Mouse (Mus musculus): ENCODE results near the gene Phf7. TPM values are rescaled to one million over a fixed set of nuclear protein-coding genes. Genes with fewer than 3 reads are reported as not detected.
A peak's percentile ranks its signal among the peaks of the same experiment; 100 is the strongest.

Phf7 gene
- polyA plus RNA-seq, 1 experiment from 2014 or later: 11.8 TPM

DNA sequence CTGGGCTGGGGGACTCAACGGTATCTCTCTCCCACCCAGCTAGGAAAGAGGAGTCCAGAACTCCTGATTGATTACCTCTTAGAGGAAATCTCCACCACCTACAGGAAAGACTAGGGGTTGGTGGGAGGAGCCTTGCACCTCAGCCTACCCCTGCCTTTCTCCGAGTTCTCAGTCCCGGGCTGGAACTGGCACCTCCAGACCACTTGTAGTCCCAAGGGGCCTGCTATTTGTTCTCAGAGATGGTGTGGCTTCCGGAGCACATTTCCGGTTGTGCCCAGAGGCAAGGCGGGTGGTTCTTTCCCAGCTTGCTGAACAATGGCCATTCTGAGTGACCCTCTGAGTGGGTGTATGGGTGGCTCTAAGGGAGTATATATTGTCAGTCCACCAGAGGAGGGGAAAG lies 22.9 kb downstream of the Phf7 start:
- 55% methylated on average over 6 of the region's 6 CpGs for WGBS
- no peaks in the 10 kb centered on the region for H3K27me3 ChIP-seq (replicated peaks)

DNA sequence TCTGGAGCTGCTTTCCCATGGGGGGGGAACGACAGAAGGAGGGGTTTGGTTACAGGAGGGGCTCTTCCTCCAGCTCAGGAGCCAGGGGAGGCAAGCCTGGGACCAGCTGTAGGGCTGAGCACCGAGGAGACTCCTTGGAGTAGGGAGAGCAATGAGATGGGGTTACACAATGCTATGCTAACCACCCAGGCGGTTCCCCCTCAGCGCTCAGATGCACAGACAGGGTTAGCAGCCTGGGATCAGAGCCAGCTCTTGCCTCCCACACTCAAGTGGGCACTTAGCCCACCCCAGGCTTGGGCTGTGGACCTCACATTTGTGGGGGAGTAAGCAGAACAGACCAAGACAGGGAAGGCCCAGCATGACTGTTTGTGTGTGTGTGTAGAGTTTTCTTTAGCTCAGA lies 24.1 kb downstream of the Phf7 start:
- Histone ChIP-seq H3K4me1 (peaks cover 5% of the 10 kb centered on the region; the same call in 1 of the 2 replicates), H3K4me3 (replicated peaks) (no peak overlapping the region), H3K9me3 (no peaks in the 10 kb centered on the region), H3K4me2 (no peak overlapping the region), H3K27ac (peak overlapping the region; percentile 10; the same call in 1 of the 2 replicates), H3K27me3 (replicated peaks) (no peaks in the 10 kb centered on the region), H3K36me3 (no peaks in the 10 kb centered on the region), H3K9ac (no peak overlapping the region)
- ATAC-seq (ENCODE audit: insufficient read depth, low FRiP score, low read depth): peak; percentile 81
- WGBS: 33% methylated on average over 4 of the region's 4 CpGs

More for the DNA sequence above, 22.9 kb downstream of the Phf7 start:
- Histone ChIP-seq H3K4me1 (peaks cover 5% of the 10 kb centered on the region; the same call in 1 of the 2 replicates), H3K4me2 (no peak overlapping the region), H3K27ac (no peak overlapping the region), H3K4me3 (replicated peaks) (no peak overlapping the region), H3K9me3 (no peaks in the 10 kb centered on the region), H3K36me3 (no peaks in the 10 kb centered on the region), H3K9ac (no peak overlapping the region)
- ATAC-seq (ENCODE audit: insufficient read depth, low FRiP score, low read depth): no peak

DNA sequence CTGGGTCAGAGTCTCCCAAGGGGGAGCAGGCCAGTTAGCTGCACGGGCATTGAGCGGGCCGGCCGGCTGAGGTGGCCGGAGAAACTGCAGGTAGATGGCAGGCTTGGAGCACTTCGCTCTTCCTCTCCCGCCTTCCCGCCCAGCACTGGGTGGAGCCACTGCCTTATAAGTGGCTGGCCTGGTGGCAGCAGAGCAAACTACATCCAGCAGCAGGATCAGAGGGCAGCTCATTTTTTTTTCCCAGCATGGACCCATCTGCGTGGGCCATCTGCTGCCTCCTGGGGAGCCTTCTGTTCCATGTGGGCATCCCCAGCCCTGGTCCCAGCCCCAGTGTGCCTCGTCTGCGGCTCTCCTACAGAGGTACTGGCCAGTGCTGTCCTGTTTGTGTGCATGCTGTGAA lies 33.5 kb downstream of the Phf7 start, which contains the start of gene Sema3g:
Gene Sema3g, plus strand, starts transcription at position 195 of the 400 bp plus-strand sequence.
- Histone ChIP-seq H3K36me3 (no peaks in the 10 kb centered on the region), H3K4me1 (0 out of 2 replicates have a peak, but pooled peaks cover 9% of the 10 kb centered on the region), H3K4me3 (replicated peaks) (no peak within 1 kb of the TSS), H3K9me3 (no peaks in the 10 kb centered on the region), H3K4me2 (peak within 1 kb of the TSS; percentile 32), H3K27me3 (replicated peaks) (no peaks in the 10 kb centered on the region), H3K9ac (no peak within 1 kb of the TSS), H3K27ac (no peak within 1 kb of the TSS)
- peak; percentile 79 for ATAC-seq (ENCODE audit: insufficient read depth, low FRiP score, low read depth)
- 12% methylated on average over 11 of the region's 11 CpGs for WGBS

DNA sequence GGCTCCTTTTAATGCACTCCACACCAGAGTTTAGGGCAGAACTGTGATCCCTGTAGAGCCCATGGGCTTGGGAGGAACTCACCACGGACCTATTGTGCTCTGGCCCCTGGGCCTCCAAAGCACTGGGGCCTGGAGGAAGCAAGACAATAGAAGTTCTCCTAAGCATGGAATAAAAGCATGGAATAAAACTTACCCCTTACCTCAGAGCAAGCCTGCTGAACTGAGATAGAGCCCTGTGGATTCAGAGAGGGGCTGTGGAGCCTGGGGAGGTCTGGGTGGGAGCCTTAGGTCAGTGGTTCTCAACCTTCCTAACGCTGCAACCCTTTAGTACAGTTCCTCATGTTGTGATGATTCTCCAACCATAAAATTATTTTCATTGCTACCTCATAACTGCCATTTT lies 34.3 kb downstream of the Phf7 start, which contains the start of gene Nisch:
Gene Nisch, minus strand, starts transcription at position 101 of the 400 bp plus-strand sequence.
- 71% methylated on average over 2 of the region's 2 CpGs for WGBS
- Histone ChIP-seq H3K4me2 (peak within 1 kb of the TSS; percentile 32), H3K4me1 (0 out of 2 replicates have a peak, but pooled peaks cover 9% of the 10 kb centered on the region), H3K4me3 (replicated peaks) (no peak within 1 kb of the TSS), H3K36me3 (no peaks in the 10 kb centered on the region), H3K9ac (no peak within 1 kb of the TSS), H3K27me3 (replicated peaks) (no peaks in the 10 kb centered on the region), H3K27ac (no peak within 1 kb of the TSS), H3K9me3 (no peaks in the 10 kb centered on the region)
- ATAC-seq (ENCODE audit: insufficient read depth, low FRiP score, low read depth): no peak

DNA sequence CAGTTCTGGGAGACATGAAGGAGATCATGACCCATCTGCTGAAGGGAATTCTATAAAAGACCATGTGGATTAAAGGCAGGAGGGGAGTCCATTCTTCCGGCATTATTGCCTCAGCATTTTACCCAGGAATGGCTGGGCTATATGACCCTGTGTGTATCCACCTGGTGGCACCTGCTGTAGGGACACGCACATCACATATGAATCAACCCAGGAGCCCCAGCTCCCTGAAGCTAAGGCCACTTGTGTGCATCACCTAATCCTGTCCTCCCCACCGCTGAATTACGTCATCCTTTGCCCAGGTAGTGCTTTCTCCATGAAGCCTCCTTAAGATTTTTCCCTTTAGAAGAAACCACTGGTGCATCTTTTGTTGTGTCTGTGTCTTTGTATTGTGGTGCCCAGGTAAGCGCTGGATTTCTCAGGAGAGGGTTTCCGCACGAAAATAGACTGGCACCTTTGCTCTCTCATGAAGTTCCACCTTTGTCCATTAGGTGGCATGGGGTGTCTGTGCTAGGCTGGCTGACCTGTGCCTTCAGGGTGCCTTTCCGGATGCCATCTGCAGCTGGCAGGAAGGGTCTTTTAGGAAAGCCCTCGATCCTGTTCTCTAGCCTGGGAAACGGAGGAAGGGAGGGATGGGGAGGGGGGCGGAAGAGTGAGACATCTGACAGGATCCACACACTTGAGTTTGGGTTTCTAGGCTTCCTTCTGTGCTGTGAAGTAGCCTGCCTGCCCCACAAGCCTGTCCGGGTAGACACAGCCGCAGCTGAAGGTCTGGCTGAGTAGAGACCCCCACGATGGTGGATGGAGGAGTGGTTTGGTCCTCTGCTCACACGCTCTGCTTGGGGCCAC lies 35.7 kb downstream of the Phf7 start:
- Histone ChIP-seq H3K36me3 (no peaks in the 10 kb centered on the region), H3K9me3 (no peaks in the 10 kb centered on the region), H3K27me3 (replicated peaks) (no peaks in the 10 kb centered on the region), H3K4me2 (no peak overlapping the region), H3K4me3 (replicated peaks) (no peak overlapping the region), H3K4me1 (0 out of 2 replicates have a peak, but pooled peaks cover 9% of the 10 kb centered on the region), H3K9ac (no peak overlapping the region), H3K27ac (no peak overlapping the region)
- no peak for ATAC-seq (ENCODE audit: insufficient read depth, low FRiP score, low read depth)
- 29% methylated on average over 15 of the region's 15 CpGs for WGBS

DNA sequence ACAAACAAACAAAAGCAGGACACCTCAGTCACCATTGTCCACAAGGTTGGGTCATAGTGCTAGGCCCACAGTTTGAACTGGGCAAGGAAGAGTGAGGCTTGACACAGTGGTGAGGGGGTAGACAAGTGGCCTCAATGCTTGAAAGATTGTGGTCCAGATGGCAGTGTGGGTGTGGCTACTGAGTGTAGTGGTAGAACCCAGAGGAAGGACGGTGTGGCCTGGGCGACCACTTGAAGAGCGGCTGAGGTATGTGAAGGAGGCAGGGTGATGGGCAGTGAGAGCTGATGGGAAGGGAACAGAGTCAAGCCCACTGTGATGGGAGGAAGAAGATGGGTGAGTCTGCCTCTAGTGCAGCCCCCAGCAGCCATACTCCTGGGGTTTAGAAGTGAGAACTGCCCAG lies 36.4 kb downstream of the Phf7 start:
- no peak for ATAC-seq (ENCODE audit: insufficient read depth, low FRiP score, low read depth)

DNA sequence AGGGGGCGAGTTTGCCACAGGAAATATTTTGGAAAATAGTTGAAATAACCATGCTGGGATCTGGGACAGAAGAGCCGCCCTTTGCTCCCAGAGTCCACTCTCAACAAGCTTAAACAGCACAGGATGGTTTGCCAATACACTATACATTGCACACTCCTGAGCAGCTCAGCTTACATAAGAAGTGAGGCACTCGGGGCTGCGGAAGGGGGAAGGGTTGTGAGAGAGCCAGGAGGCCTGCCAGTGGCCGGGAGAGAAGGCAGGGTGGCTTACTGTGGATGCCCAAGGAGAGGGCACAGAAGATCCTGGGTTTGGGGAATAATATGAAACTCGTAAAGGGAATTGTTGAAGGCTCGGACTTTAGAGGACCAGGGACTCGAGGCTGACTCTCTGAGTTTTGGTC lies 37.2 kb downstream of the Phf7 start:
- ATAC-seq (ENCODE audit: insufficient read depth, low FRiP score, low read depth): no peak

More for the DNA sequence above, 36.4 kb downstream of the Phf7 start:
- Histone ChIP-seq H3K9ac (no peak overlapping the region), H3K27ac (no peak overlapping the region), H3K4me3 (replicated peaks) (no peak overlapping the region), H3K27me3 (replicated peaks) (no peaks in the 10 kb centered on the region), H3K36me3 (no peaks in the 10 kb centered on the region), H3K4me1 (0 out of 2 replicates have a peak, but pooled peaks cover 9% of the 10 kb centered on the region), H3K4me2 (no peak overlapping the region), H3K9me3 (no peaks in the 10 kb centered on the region)
- WGBS: 77% methylated on average over 3 of the region's 3 CpGs

DNA sequence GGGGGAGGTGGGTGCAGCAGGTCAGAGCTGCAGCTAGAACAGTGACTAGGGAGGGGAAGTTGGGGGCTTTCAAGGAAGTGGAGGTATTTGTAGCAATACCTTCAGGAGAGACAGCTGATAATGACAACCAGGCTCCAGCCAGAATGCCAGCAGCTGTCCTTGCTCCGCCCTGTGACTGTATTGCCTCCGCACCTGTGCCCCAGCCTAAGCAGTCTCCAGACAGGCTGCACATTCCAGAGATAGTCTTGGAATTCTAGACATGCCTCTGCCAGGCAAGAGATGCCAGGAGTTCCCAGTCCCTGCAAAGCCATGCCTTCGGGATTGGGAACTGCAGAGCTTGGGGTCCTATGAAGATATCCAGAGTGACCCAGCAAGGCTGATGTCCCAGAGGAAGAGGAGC lies 38.6 kb downstream of the Phf7 start:
- no peaks in the 10 kb centered on the region for H3K27me3 ChIP-seq (replicated peaks)
- H3K4me2 ChIP-seq: no peak overlapping the region
- no peaks in the 10 kb centered on the region for H3K9me3 ChIP-seq
- H3K36me3 ChIP-seq: no peaks in the 10 kb centered on the region
- WGBS: 63% methylated on average over 3 of the region's 3 CpGs
- no peak for ATAC-seq (ENCODE audit: insufficient read depth, low FRiP score, low read depth)
- no peak overlapping the region for H3K27ac ChIP-seq
- no peak overlapping the region for H3K4me3 ChIP-seq (replicated peaks)
- no peak overlapping the region for H3K9ac ChIP-seq
- 0 out of 2 replicates have a peak, but pooled peaks cover 5% of the 10 kb centered on the region for H3K4me1 ChIP-seq

More for the DNA sequence above, 37.2 kb downstream of the Phf7 start:
- Histone ChIP-seq H3K4me3 (replicated peaks) (no peak overlapping the region), H3K4me2 (no peak overlapping the region), H3K27ac (no peak overlapping the region), H3K36me3 (no peaks in the 10 kb centered on the region), H3K4me1 (0 out of 2 replicates have a peak, but pooled peaks cover 9% of the 10 kb centered on the region), H3K9ac (no peak overlapping the region), H3K9me3 (no peaks in the 10 kb centered on the region), H3K27me3 (replicated peaks) (no peaks in the 10 kb centered on the region)
- WGBS: 61% methylated on average over 8 of the region's 8 CpGs

DNA sequence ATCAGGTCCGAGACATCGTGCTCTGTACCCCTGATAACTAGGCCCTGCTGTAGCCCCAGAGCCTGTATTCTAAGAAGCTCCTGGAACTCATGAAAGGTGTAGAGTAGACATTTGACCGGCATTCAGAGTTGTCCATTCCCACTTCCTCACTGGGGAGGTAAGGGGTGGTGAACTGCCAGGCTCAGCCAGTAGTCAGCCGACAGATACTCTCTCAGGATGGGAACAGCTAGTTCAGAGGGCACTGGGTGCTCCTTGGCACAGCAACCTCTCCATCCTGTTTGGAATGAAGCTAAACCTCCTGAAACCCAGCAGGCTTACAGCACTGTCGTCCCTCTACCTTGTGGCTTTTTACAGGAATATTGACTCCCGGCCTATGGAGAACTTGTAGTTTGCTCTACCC lies 39.3 kb downstream of the Phf7 start:
- 83% methylated on average over 6 of the region's 6 CpGs for WGBS

DNA sequence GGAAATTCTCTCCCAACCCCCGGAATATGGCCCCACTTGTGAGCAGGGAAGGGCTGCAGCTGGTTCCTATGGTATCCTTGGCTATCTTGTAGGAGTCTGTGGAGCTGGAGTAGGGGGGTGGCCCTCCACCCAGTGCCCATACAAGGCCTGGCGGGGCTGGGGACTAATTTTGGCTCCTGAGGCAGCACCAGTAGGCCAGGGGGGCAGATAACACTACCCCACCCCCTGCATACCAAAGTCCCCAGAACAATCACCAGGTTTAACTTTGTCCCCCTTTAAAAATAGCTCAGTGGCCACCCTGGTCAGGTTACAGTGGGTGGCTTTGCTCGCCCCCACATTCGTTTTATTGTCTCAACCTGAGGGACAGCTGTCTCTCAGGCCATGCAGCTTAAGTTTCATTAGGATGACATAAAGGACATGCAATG lies 42.0 kb downstream of the Phf7 start:
- Histone ChIP-seq H3K4me1 (peaks cover 16% of the 10 kb centered on the region), H3K36me3 (peaks cover 1% of the 10 kb centered on the region; the same call in 1 of the 2 replicates), H3K4me2 (no peak overlapping the region), H3K27me3 (replicated peaks) (no peaks in the 10 kb centered on the region), H3K27ac (no peak overlapping the region), H3K4me3 (replicated peaks) (no peak overlapping the region), H3K9me3 (no peaks in the 10 kb centered on the region), H3K9ac (no peak overlapping the region)
- 70% methylated on average over 4 of the region's 4 CpGs for WGBS
- ATAC-seq (ENCODE audit: insufficient read depth, low FRiP score, low read depth): no peak

More for the DNA sequence above, 39.3 kb downstream of the Phf7 start:
- Histone ChIP-seq H3K9me3 (no peaks in the 10 kb centered on the region), H3K36me3 (no peaks in the 10 kb centered on the region), H3K9ac (no peak overlapping the region), H3K4me2 (no peak overlapping the region), H3K27me3 (replicated peaks) (no peaks in the 10 kb centered on the region), H3K4me1 (peaks cover 7% of the 10 kb centered on the region), H3K4me3 (replicated peaks) (no peak overlapping the region), H3K27ac (no peak overlapping the region)
- no peak for ATAC-seq (ENCODE audit: insufficient read depth, low FRiP score, low read depth)

DNA sequence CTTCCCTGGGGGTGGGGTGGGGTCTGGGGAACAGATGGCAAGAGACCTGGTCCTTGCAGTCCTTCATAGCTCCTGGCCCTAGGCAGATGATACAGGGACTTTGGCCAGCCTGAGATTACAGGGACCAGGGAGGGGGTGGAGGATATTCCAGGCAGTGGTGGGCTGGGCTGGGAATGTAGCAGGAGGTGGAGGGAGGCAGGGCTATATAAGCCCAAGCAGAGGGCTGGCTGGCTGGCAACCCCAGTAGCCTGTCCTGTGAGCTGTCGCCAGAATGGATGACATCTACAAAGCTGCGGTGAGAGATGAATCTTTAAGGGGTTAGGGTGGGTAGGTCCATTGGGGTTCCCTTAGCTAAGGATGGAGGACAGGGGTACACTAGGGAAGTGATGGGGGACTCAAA lies 43.0 kb downstream of the Phf7 start, which contains the start of gene Tnnc1:
Gene Tnnc1, plus strand, starts transcription at position 229 of the 400 bp plus-strand sequence.
- Histone ChIP-seq H3K4me1 (peaks cover 18% of the 10 kb centered on the region), H3K9ac (no peak within 1 kb of the TSS), H3K27me3 (replicated peaks) (no peaks in the 10 kb centered on the region), H3K9me3 (no peaks in the 10 kb centered on the region), H3K36me3 (peaks cover 11% of the 10 kb centered on the region), H3K4me2 (peak within 1 kb of the TSS; percentile 87), H3K27ac (no peak within 1 kb of the TSS), H3K4me3 (replicated peaks) (peak within 1 kb of the TSS; percentile 85; the same call in 1 of the 2 replicates)
- no peak for ATAC-seq (ENCODE audit: insufficient read depth, low FRiP score, low read depth)
- 76% methylated on average over 2 of the region's 2 CpGs for WGBS
